Mouse (Mus musculus) left cerebral cortex, postnatal 25 days (tissue): Measurements from ENCODE around the gene Ak5. TPM values are rescaled to one million over a fixed set of nuclear protein-coding genes. Genes with fewer than 3 reads are reported as not detected.
"Not testable (repeated sequence)": the region's sequence is repeated elsewhere in the genome, so short reads cannot be mapped to it uniquely, and the experiment has no call there.

ENCODE experiments used
- DNase-seq, 2 experiments: peaks; one replicate each; pipeline ENCODE4 v3.0.0; 2022; ENCODE audit warnings: low spot score in 2 of 2, mixed read lengths in 1 of 2
- intact Hi-C: fragments of 180-260 bp; cut with DNase I; formaldehyde crosslinking; loops from one replicate; pipeline ENCODE4 v1.15.1; 2025
- total RNA-seq, 2 experiments: library from RNA; stranded (reverse); gene quantifications; 2 replicates each; pipeline ENCODE4 v1.2.3; 2021

Ak5 gene
- total RNA-seq, 2 experiments from 2014 or later, result 137 to 159 TPM

GRCm38 (mm10) chr3:152651991-152652390 is 16.2 kb downstream of the Ak5 start:
- no peak for DNase-seq
- intact Hi-C loops, result no loop called here

GRCm38 (mm10) chr3:152644610-152645009 is 23.6 kb downstream of the Ak5 start:
- intact Hi-C loops, result no loop called here
- peak in 1 of 2 experiments; percentile 65 for DNase-seq

GRCm38 (mm10) chr3:152625061-152625820 is 42.9 kb downstream of the Ak5 start:
- DNase-seq, result peak in 1 of 2 experiments; percentile 13
- intact Hi-C loops, result no loop called here

- intact Hi-C loops, result no loop called here
- DNase-seq, result no peak
These were observed 47.6 kb downstream of the Ak5 start for GRCm38 (mm10) chr3:152620534-152620933.

GRCm38 (mm10) chr3:152620058-152620457 is 48.1 kb downstream of the Ak5 start:
- no peak for DNase-seq
- intact Hi-C loops, result no loop called here

GRCm38 (mm10) chr3:152609076-152609475 is 59.1 kb downstream of the Ak5 start:
- no peak for DNase-seq
- intact Hi-C loops, result no loop called here

- DNase-seq, result peak; percentile 73 to 96
- intact Hi-C loops, result loop anchor here (1.0 kb wide), 1 partner anchor 14 kb away; no protein-coding TSS in a partner anchor
These were observed 62.3 kb downstream of the Ak5 start for GRCm38 (mm10) chr3:152605849-152606248.

GRCm38 (mm10) chr3:152599679-152600078 is 68.5 kb downstream of the Ak5 start:
- intact Hi-C loops, result no loop called here
- DNase-seq, result no peak

GRCm38 (mm10) chr3:152596406-152597050 is 71.6 kb downstream of the Ak5 start:
- intact Hi-C loops, result no loop called here
- peak in 1 of 2 experiments; percentile 55 for DNase-seq

GRCm38 (mm10) chr3:152592767-152593425 is 75.3 kb downstream of the Ak5 start:
- peak; percentile 58 to 94 for DNase-seq
- intact Hi-C loops, result loop anchor here (1.0 to 5.0 kb wide), 3 partner anchors 13 to 76 kb away; no protein-coding TSS in a partner anchor

- DNase-seq, result no peak
- intact Hi-C loops, result loop anchor here (5.0 kb wide), 2 partner anchors 33 to 73 kb away; no protein-coding TSS in a partner anchor
These were observed 77.7 kb downstream of the Ak5 start for GRCm38 (mm10) chr3:152590491-152590890.

GRCm38 (mm10) chr3:152589101-152589500 is 79.1 kb downstream of the Ak5 start:
- intact Hi-C loops, result not testable (repeated sequence)

GRCm38 (mm10) chr3:152587007-152587406 is 81.2 kb downstream of the Ak5 start:
- intact Hi-C loops, result no loop called here
- no peak for DNase-seq

More at GRCm38 (mm10) chr3:152589101-152589500, 79.1 kb downstream of the Ak5 start:
- not testable (repeated sequence) for DNase-seq

GRCm38 (mm10) chr3:152586191-152586590 is 82.0 kb downstream of the Ak5 start:
- DNase-seq, result peak in 1 of 2 experiments; percentile 77

GRCm38 (mm10) chr3:152585581-152585980 is 82.6 kb downstream of the Ak5 start:
- peak in 1 of 2 experiments; percentile 46 for DNase-seq
- intact Hi-C loops, result no loop called here

More at GRCm38 (mm10) chr3:152586191-152586590, 82.0 kb downstream of the Ak5 start:
- intact Hi-C loops, result no loop called here

GRCm38 (mm10) chr3:152583033-152583432 is 85.1 kb downstream of the Ak5 start:
- intact Hi-C loops, result no loop called here
- no peak for DNase-seq

GRCm38 (mm10) chr3:152581853-152582252 is 86.3 kb downstream of the Ak5 start:
- intact Hi-C loops, result not testable (repeated sequence)

GRCm38 (mm10) chr3:152579984-152580591 is 88.1 kb downstream of the Ak5 start:
- intact Hi-C loops, result no loop called here
- DNase-seq, result peak in 1 of 2 experiments; percentile 49

More at GRCm38 (mm10) chr3:152581853-152582252, 86.3 kb downstream of the Ak5 start:
- not testable (repeated sequence) for DNase-seq
